Mouse (Mus musculus): ENCODE results near the gene Tmem165. TPM values are rescaled to one million over a fixed set of nuclear protein-coding genes. Genes with fewer than 3 reads are reported as not detected.

Gene Tmem165
- polyA plus RNA-seq, 1 experiment from 2014 or later: 103 TPM

GRCm38 (mm10) chr5:76161491-76161890, 22.2 kb upstream of the Tmem165 start:
- no peaks in the 10 kb centered on the region for H3K27me3 ChIP-seq (ENCODE audit: control insufficient read depth, insufficient read depth, low read length)
- H3K9ac ChIP-seq (ENCODE audit: low read length): no peak overlapping the region
- ATAC-seq (ENCODE audit: insufficient number of reproducible peaks, low FRiP score, low TSS enrichment, low read depth) (no peak), DNase-seq (ENCODE audit: low spot score) (no peak)
- H3K4me3 ChIP-seq (ENCODE audit: low read depth, low read length): no peak overlapping the region
- 94% methylated on average over 6 of the region's 6 CpGs for WGBS
- no peaks in the 10 kb centered on the region for H3K36me3 ChIP-seq (ENCODE audit: control insufficient read depth, insufficient read depth, low read length)
- H3K27ac ChIP-seq (replicated peaks; ENCODE audit: low read depth, low read length): no peak overlapping the region
- no peaks in the 10 kb centered on the region for H3K9me3 ChIP-seq (ENCODE audit: control insufficient read depth, low read length)
- no peaks in the 10 kb centered on the region for H3K4me1 ChIP-seq (ENCODE audit: control insufficient read depth, insufficient read depth, low read length)
- no peak overlapping the region for H3K4me2 ChIP-seq (ENCODE audit: low read depth, severe bottlenecking)

- no peaks in the 10 kb centered on the region for H3K36me3 ChIP-seq (ENCODE audit: control insufficient read depth, insufficient read depth, low read length)
- no peaks in the 10 kb centered on the region for H3K9me3 ChIP-seq (ENCODE audit: control insufficient read depth, low read length)
- no peak overlapping the region for H3K9ac ChIP-seq (ENCODE audit: low read length)
- ATAC-seq (ENCODE audit: insufficient number of reproducible peaks, low FRiP score, low TSS enrichment, low read depth): no peak
- H3K4me2 ChIP-seq (ENCODE audit: low read depth, severe bottlenecking): no peak overlapping the region
- DNase-seq (ENCODE audit: low spot score): no peak
- H3K27ac ChIP-seq (replicated peaks; ENCODE audit: low read depth, low read length): no peak overlapping the region
- H3K4me1 ChIP-seq (ENCODE audit: control insufficient read depth, insufficient read depth, low read length): no peaks in the 10 kb centered on the region
- 83% methylated on average over 5 of the region's 5 CpGs for WGBS
- no peaks in the 10 kb centered on the region for H3K27me3 ChIP-seq (ENCODE audit: control insufficient read depth, insufficient read depth, low read length)
- H3K4me3 ChIP-seq (ENCODE audit: low read depth, low read length): no peak overlapping the region
These were observed 20.8 kb upstream of the Tmem165 start for GRCm38 (mm10) chr5:76162926-76163325.

GRCm38 (mm10) chr5:76163828-76164390, 19.8 kb upstream of the Tmem165 start:
- Histone ChIP-seq H3K4me3 (ENCODE audit: low read depth, low read length) (no peak overlapping the region), H3K4me2 (ENCODE audit: low read depth, severe bottlenecking) (no peak overlapping the region), H3K27me3 (ENCODE audit: control insufficient read depth, insufficient read depth, low read length) (no peaks in the 10 kb centered on the region), H3K27ac (replicated peaks; ENCODE audit: low read depth, low read length) (no peak overlapping the region), H3K9ac (ENCODE audit: low read length) (no peak overlapping the region), H3K4me1 (ENCODE audit: control insufficient read depth, insufficient read depth, low read length) (no peaks in the 10 kb centered on the region), H3K9me3 (ENCODE audit: control insufficient read depth, low read length) (no peaks in the 10 kb centered on the region), H3K36me3 (ENCODE audit: control insufficient read depth, insufficient read depth, low read length) (no peaks in the 10 kb centered on the region)
- 64% methylated on average over 4 of the region's 4 CpGs for WGBS
- no peak for ATAC-seq (ENCODE audit: insufficient number of reproducible peaks, low FRiP score, low TSS enrichment, low read depth)
- DNase-seq (ENCODE audit: low spot score): no peak

- Histone ChIP-seq H3K27ac (replicated peaks; ENCODE audit: low read depth, low read length) (no peak overlapping the region), H3K9ac (ENCODE audit: low read length) (no peak overlapping the region), H3K4me1 (ENCODE audit: control insufficient read depth, insufficient read depth, low read length) (no peaks in the 10 kb centered on the region), H3K36me3 (ENCODE audit: control insufficient read depth, insufficient read depth, low read length) (no peaks in the 10 kb centered on the region), H3K9me3 (ENCODE audit: control insufficient read depth, low read length) (no peaks in the 10 kb centered on the region), H3K4me2 (ENCODE audit: low read depth, severe bottlenecking) (no peak overlapping the region), H3K4me3 (ENCODE audit: low read depth, low read length) (no peak overlapping the region), H3K27me3 (ENCODE audit: control insufficient read depth, insufficient read depth, low read length) (no peaks in the 10 kb centered on the region)
- WGBS: 78% methylated on average over 7 of the region's 7 CpGs
- ATAC-seq (ENCODE audit: insufficient number of reproducible peaks, low FRiP score, low TSS enrichment, low read depth): no peak
- no peak for DNase-seq (ENCODE audit: low spot score)
These were observed 18.9 kb upstream of the Tmem165 start for GRCm38 (mm10) chr5:76164827-76165226.

GRCm38 (mm10) chr5:76170522-76170921, 13.2 kb upstream of the Tmem165 start:
- H3K4me3 ChIP-seq (ENCODE audit: low read depth, low read length): no peak overlapping the region
- WGBS: 84% methylated on average over 4 of the region's 4 CpGs
- no peaks in the 10 kb centered on the region for H3K9me3 ChIP-seq (ENCODE audit: control insufficient read depth, low read length)
- no peak overlapping the region for H3K27ac ChIP-seq (replicated peaks; ENCODE audit: low read depth, low read length)
- DNase-seq (ENCODE audit: low spot score) (no peak), ATAC-seq (ENCODE audit: insufficient number of reproducible peaks, low FRiP score, low TSS enrichment, low read depth) (no peak)
- no peaks in the 10 kb centered on the region for H3K27me3 ChIP-seq (ENCODE audit: control insufficient read depth, insufficient read depth, low read length)
- no peaks in the 10 kb centered on the region for H3K4me1 ChIP-seq (ENCODE audit: control insufficient read depth, insufficient read depth, low read length)
- no peaks in the 10 kb centered on the region for H3K36me3 ChIP-seq (ENCODE audit: control insufficient read depth, insufficient read depth, low read length)
- H3K4me2 ChIP-seq (ENCODE audit: low read depth, severe bottlenecking): no peak overlapping the region
- H3K9ac ChIP-seq (ENCODE audit: low read length): no peak overlapping the region

- H3K27me3 ChIP-seq (ENCODE audit: control insufficient read depth, insufficient read depth, low read length): no peaks in the 10 kb centered on the region
- H3K9me3 ChIP-seq (ENCODE audit: control insufficient read depth, low read length): no peaks in the 10 kb centered on the region
- H3K4me1 ChIP-seq (ENCODE audit: control insufficient read depth, insufficient read depth, low read length): no peaks in the 10 kb centered on the region
- DNase-seq (ENCODE audit: low spot score) (no peak), ATAC-seq (ENCODE audit: insufficient number of reproducible peaks, low FRiP score, low TSS enrichment, low read depth) (no peak)
- H3K36me3 ChIP-seq (ENCODE audit: control insufficient read depth, insufficient read depth, low read length): no peaks in the 10 kb centered on the region
- H3K4me3 ChIP-seq (ENCODE audit: low read depth, low read length): no peak overlapping the region
- no peak overlapping the region for H3K9ac ChIP-seq (ENCODE audit: low read length)
- H3K27ac ChIP-seq (replicated peaks; ENCODE audit: low read depth, low read length): no peak overlapping the region
- no peak overlapping the region for H3K4me2 ChIP-seq (ENCODE audit: low read depth, severe bottlenecking)
These were observed 12.6 kb upstream of the Tmem165 start for GRCm38 (mm10) chr5:76171039-76171438.

GRCm38 (mm10) chr5:76175051-76175450, 8.6 kb upstream of the Tmem165 start:
- 90% methylated on average over 4 of the region's 4 CpGs for WGBS
- no peaks in the 10 kb centered on the region for H3K4me1 ChIP-seq (ENCODE audit: control insufficient read depth, insufficient read depth, low read length)
- no peaks in the 10 kb centered on the region for H3K36me3 ChIP-seq (ENCODE audit: control insufficient read depth, insufficient read depth, low read length)
- no peak for DNase-seq (ENCODE audit: low spot score)
- no peak overlapping the region for H3K4me3 ChIP-seq (ENCODE audit: low read depth, low read length)
- no peak for ATAC-seq (ENCODE audit: insufficient number of reproducible peaks, low FRiP score, low TSS enrichment, low read depth)
- no peak overlapping the region for H3K4me2 ChIP-seq (ENCODE audit: low read depth, severe bottlenecking)
- H3K9me3 ChIP-seq (ENCODE audit: control insufficient read depth, low read length): no peaks in the 10 kb centered on the region
- no peaks in the 10 kb centered on the region for H3K27me3 ChIP-seq (ENCODE audit: control insufficient read depth, insufficient read depth, low read length)
- no peak overlapping the region for H3K27ac ChIP-seq (replicated peaks; ENCODE audit: low read depth, low read length)
- no peak overlapping the region for H3K9ac ChIP-seq (ENCODE audit: low read length)

- Histone ChIP-seq H3K36me3 (ENCODE audit: control insufficient read depth, insufficient read depth, low read length) (no peaks in the 10 kb centered on the region), H3K27ac (replicated peaks; ENCODE audit: low read depth, low read length) (no peak overlapping the region), H3K27me3 (ENCODE audit: control insufficient read depth, insufficient read depth, low read length) (no peaks in the 10 kb centered on the region), H3K4me2 (ENCODE audit: low read depth, severe bottlenecking) (no peak overlapping the region), H3K4me3 (ENCODE audit: low read depth, low read length) (no peak overlapping the region), H3K9ac (ENCODE audit: low read length) (no peak overlapping the region), H3K4me1 (ENCODE audit: control insufficient read depth, insufficient read depth, low read length) (no peaks in the 10 kb centered on the region), H3K9me3 (ENCODE audit: control insufficient read depth, low read length) (no peaks in the 10 kb centered on the region)
- 54% methylated on average over 3 of the region's 3 CpGs for WGBS
- DNase-seq (ENCODE audit: low spot score) (no peak), ATAC-seq (ENCODE audit: insufficient number of reproducible peaks, low FRiP score, low TSS enrichment, low read depth) (no peak)
These were observed 7.3 kb upstream of the Tmem165 start for GRCm38 (mm10) chr5:76176411-76176810.

- Histone ChIP-seq H3K27ac (replicated peaks; ENCODE audit: low read depth, low read length) (no peak overlapping the region), H3K36me3 (ENCODE audit: control insufficient read depth, insufficient read depth, low read length) (no peaks in the 10 kb centered on the region), H3K4me3 (ENCODE audit: low read depth, low read length) (no peak overlapping the region), H3K9me3 (ENCODE audit: control insufficient read depth, low read length) (no peaks in the 10 kb centered on the region), H3K9ac (ENCODE audit: low read length) (no peak overlapping the region), H3K4me1 (ENCODE audit: control insufficient read depth, insufficient read depth, low read length) (no peaks in the 10 kb centered on the region), H3K4me2 (ENCODE audit: low read depth, severe bottlenecking) (no peak overlapping the region), H3K27me3 (ENCODE audit: control insufficient read depth, insufficient read depth, low read length) (no peaks in the 10 kb centered on the region)
- WGBS: 83% methylated on average over 11 of the region's 11 CpGs
- no peak for ATAC-seq (ENCODE audit: insufficient number of reproducible peaks, low FRiP score, low TSS enrichment, low read depth)
- no peak for DNase-seq (ENCODE audit: low spot score)
These were observed 6.8 kb upstream of the Tmem165 start for GRCm38 (mm10) chr5:76176841-76177240.

All from limb, embryonic 11.5 days (tissue).